Mouse (Mus musculus): ENCODE measurements around the gene Bcas3.
A peak's percentile ranks its signal among the peaks of the same experiment; 100 is the strongest.

Bcas3 gene

GRCm38 (mm10) chr11:85748891-85749290 is 395.9 kb downstream of the Bcas3 start:
- no peak for DNase-seq (ENCODE audit: low read depth, low spot score)

GRCm38 (mm10) chr11:85751171-85751570 is 398.2 kb downstream of the Bcas3 start:
- DNase-seq (ENCODE audit: low read depth, low spot score) = no peak

GRCm38 (mm10) chr11:85754631-85755502 is 401.9 kb downstream of the Bcas3 start:
- no peak for DNase-seq (ENCODE audit: low read depth, low spot score)

GRCm38 (mm10) chr11:85755503-85756044 is 402.6 kb downstream of the Bcas3 start:
- DNase-seq (ENCODE audit: low read depth, low spot score) = no peak

- DNase-seq (ENCODE audit: low read depth, low spot score) = no peak
These were observed 405.9 kb downstream of the Bcas3 start for GRCm38 (mm10) chr11:85758891-85759290.

- no peak for DNase-seq (ENCODE audit: low read depth, low spot score)
These were observed 406.9 kb downstream of the Bcas3 start for GRCm38 (mm10) chr11:85759634-85760439.

GRCm38 (mm10) chr11:85760486-85761141 is 407.6 kb downstream of the Bcas3 start:
- no peak for DNase-seq (ENCODE audit: low read depth, low spot score)

- DNase-seq (ENCODE audit: low read depth, low spot score) = no peak
These were observed 408.2 kb downstream of the Bcas3 start for GRCm38 (mm10) chr11:85761170-85761569.

GRCm38 (mm10) chr11:85763655-85764054 is 410.7 kb downstream of the Bcas3 start:
- DNase-seq (ENCODE audit: low read depth, low spot score) = no peak

- DNase-seq (ENCODE audit: low read depth, low spot score) = no peak
These were observed 413.2 kb downstream of the Bcas3 start for GRCm38 (mm10) chr11:85766106-85766723.

- DNase-seq (ENCODE audit: low read depth, low spot score) = no peak
These were observed 413.8 kb downstream of the Bcas3 start for GRCm38 (mm10) chr11:85766811-85767210.

- no peak for DNase-seq (ENCODE audit: low read depth, low spot score)
These were observed 416.8 kb downstream of the Bcas3 start for GRCm38 (mm10) chr11:85769740-85770139.

- no peak for DNase-seq (ENCODE audit: low read depth, low spot score)
These were observed 420.4 kb downstream of the Bcas3 start for GRCm38 (mm10) chr11:85773391-85773790.

GRCm38 (mm10) chr11:85774707-85775106 is 421.7 kb downstream of the Bcas3 start:
- DNase-seq (ENCODE audit: low read depth, low spot score) = no peak

- DNase-seq (ENCODE audit: low read depth, low spot score) = no peak
These were observed 422.5 kb downstream of the Bcas3 start for GRCm38 (mm10) chr11:85775492-85775891.

- DNase-seq (ENCODE audit: low read depth, low spot score) = no peak
These were observed 423.9 kb downstream of the Bcas3 start for GRCm38 (mm10) chr11:85776861-85777360.

GRCm38 (mm10) chr11:85777950-85778349 is 425.0 kb downstream of the Bcas3 start:
- DNase-seq (ENCODE audit: low read depth, low spot score) = no peak

GRCm38 (mm10) chr11:85780303-85780702 is 427.3 kb downstream of the Bcas3 start:
- no peak for DNase-seq (ENCODE audit: low read depth, low spot score)

GRCm38 (mm10) chr11:85786113-85786718 is 433.2 kb downstream of the Bcas3 start:
- DNase-seq (ENCODE audit: low read depth, low spot score) = peak; percentile 41

GRCm38 (mm10) chr11:85789750-85790149 is 436.8 kb downstream of the Bcas3 start:
- DNase-seq (ENCODE audit: low read depth, low spot score) = no peak

GRCm38 (mm10) chr11:85790267-85790666 is 437.3 kb downstream of the Bcas3 start:
- no peak for DNase-seq (ENCODE audit: low read depth, low spot score)

Measured in forelimb bud, embryonic 11.5 days (tissue).